Mouse (Mus musculus): ENCODE results near the gene Tmpo. TPM values are rescaled to one million over a fixed set of nuclear protein-coding genes. Genes with fewer than 3 reads are reported as not detected.
A peak's percentile ranks its signal among the peaks of the same experiment; 100 is the strongest.

Gene Tmpo
- polyA plus RNA-seq, 1 experiment from 2014 or later: 111 TPM

DNA sequence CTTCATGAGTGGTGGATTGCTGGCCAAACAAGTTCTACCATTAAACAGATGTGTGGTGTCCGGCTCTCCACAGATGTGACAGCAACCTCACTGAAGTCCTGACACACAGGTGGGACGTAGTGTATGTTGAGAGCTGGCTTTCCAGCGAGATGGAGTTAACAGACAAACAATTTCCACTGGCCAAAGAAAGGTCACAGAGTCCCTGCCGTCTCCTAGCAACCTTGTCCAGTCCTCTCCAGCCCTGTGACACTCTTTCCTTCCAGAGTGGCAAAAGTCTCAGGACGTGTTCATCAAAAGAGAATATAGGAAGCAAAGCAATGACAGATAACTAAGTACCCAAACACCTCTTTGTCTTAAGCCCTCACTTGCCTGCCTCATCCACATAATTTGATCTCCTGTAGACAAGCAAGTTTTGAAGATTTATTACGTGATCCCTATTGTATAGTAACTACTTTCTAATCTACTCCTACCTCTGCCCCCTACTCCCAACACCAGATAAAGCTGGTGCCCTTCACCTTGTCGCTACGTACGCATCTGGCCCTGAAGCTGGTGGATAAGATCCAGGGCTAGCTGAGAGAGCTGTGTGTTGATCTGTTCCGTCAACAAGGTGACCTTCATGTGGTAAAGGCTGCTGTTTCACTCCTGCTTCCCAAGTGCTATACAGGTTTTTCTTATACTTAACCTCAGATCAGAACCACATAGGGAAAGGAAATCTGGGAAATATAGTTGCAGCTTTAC, 54.3 kb downstream of the Tmpo start:
- 74% methylated on average over 10 of the region's 10 CpGs for WGBS
- no peaks in the 10 kb centered on the region for H3K27me3 ChIP-seq
- H3K4me2 ChIP-seq: no peak overlapping the region
- peaks cover 15% of the 10 kb centered on the region for H3K4me1 ChIP-seq (replicated peaks)
- no peaks in the 10 kb centered on the region for H3K9me3 ChIP-seq
- ATAC-seq (ENCODE audit: low read depth): no peak
- peaks cover 3% of the 10 kb centered on the region for H3K36me3 ChIP-seq
- no peak overlapping the region for H3K4me3 ChIP-seq
- H3K27ac ChIP-seq (replicated peaks): no peak overlapping the region
- H3K9ac ChIP-seq: no peak overlapping the region

DNA sequence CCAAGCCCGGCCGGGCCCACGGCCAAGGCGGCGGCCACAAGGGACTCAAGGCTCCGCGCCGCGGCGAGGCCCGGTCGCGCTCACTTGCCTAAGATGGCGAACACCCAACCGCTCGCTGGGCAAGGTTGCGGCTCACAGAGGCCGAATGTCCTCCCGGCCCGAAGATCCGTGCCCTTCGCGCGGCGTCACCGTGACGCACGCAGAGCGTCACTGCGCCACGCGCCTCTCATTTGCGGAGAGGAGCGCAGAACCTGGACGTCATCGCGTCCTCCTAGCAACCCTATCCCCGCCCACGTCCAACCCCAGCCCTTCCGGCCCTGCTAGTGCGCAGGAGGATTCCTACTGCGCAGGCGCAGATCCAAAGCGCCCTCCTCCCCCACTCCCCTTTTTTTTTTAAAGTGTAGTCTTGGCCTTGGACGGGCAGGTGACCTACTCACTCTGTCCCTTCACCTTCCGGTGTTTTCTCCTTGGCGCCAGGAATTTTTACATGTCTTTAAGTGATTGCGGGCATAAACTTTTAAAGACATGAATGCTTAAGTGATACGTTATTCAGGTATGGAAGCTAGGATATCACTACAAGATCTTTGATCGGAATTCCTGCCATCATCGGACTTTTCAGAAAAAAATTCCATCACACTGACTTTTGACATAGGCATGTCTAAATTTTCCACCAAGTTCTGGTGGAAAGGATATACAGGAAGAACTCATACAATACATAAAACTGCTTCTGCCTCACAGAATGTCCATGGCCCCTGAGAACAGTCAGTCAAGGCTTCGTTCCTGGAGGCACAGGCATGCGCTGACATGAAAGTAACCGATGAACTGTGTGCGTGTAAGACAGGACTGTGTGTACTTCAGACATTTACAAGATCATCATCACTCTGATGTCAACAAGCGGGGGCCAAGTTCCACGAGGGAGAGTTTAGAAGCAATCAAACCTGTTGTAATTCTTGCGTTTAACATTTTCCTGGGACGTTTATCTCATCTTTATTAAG, 57.0 kb downstream of the Tmpo start, which contains the start of gene Slc25a3:
TSS of gene Slc25a3 (minus strand) at position 232 of the 995 bp plus-strand sequence.
- WGBS: 14% methylated on average over 59 of the region's 59 CpGs
- Histone ChIP-seq H3K9ac (peak within 1 kb of the TSS; percentile 100), H3K4me2 (peak within 1 kb of the TSS; percentile 67), H3K27me3 (no peaks in the 10 kb centered on the region), H3K36me3 (peaks cover 27% of the 10 kb centered on the region), H3K4me3 (peak within 1 kb of the TSS; percentile 100), H3K27ac (replicated peaks) (peak within 1 kb of the TSS; percentile 95), H3K4me1 (replicated peaks) (peaks cover 24% of the 10 kb centered on the region), H3K9me3 (no peaks in the 10 kb centered on the region)
- peak; percentile 100 for ATAC-seq (ENCODE audit: low read depth)

DNA sequence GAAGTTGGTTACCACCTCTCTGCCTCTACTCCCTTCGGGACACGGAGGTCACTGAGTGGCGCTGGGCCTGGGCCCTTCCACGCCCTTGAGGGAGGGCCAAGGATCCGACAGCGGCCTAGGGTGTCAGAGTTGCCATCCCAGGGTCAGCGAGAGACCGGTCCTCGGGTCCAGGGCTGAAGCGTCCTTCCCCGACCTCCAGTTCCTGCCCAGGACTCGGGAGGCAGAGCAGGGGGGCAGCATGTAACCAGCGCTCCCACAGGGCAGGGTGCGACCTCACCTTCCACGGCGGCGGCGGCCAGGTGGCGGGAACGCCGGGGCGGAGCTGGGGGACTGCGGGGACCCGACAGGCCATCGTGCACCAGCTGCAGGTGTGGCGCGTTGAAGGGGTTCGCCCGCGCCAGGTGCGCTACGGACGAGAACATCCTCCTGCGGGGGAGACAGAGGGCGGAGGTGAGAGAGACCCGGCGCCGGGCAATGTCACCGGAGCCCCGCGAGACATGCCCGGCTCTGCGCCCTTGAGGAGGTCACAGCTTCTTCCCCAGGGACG, 57.8 kb downstream of the Tmpo start:
- WGBS: 1% methylated on average over 44 of the region's 44 CpGs
- Histone ChIP-seq H3K4me1 (replicated peaks) (peaks cover 24% of the 10 kb centered on the region), H3K9me3 (no peaks in the 10 kb centered on the region), H3K36me3 (peaks cover 34% of the 10 kb centered on the region), H3K4me3 (peak overlapping the region; percentile 100), H3K9ac (peak overlapping the region; percentile 100), H3K27ac (replicated peaks) (peak overlapping the region; percentile 95), H3K27me3 (no peaks in the 10 kb centered on the region), H3K4me2 (peak overlapping the region; percentile 67)
- peak; percentile 67 for ATAC-seq (ENCODE audit: low read depth)

DNA sequence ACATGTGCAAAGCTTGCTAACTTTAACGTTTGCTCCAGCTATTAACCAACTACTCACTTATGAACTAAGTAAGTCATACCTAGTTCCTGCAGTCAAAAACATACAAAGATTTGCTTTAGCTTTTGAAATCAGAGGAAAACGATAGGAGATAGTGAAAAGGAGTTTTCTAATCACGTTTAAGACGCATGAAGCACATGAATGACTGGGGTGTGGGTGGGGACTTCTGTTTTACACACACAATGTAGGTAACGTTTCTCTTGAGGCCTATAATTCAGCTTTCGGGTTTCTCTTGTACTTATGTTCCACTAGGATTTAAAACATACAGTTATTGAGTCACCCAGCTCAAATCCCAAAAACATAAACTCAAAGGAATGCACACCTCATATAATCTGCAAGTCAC, 58.5 kb downstream of the Tmpo start:
- ATAC-seq (ENCODE audit: low read depth): no peak
- Histone ChIP-seq H3K9me3 (no peaks in the 10 kb centered on the region), H3K27me3 (no peaks in the 10 kb centered on the region), H3K4me2 (peak overlapping the region; percentile 67), H3K4me1 (replicated peaks) (peaks cover 24% of the 10 kb centered on the region), H3K27ac (replicated peaks) (no peak overlapping the region), H3K36me3 (peaks cover 42% of the 10 kb centered on the region), H3K4me3 (peak overlapping the region; percentile 100), H3K9ac (peak overlapping the region; percentile 100)
- 32% methylated on average over 6 of the region's 6 CpGs for WGBS

DNA sequence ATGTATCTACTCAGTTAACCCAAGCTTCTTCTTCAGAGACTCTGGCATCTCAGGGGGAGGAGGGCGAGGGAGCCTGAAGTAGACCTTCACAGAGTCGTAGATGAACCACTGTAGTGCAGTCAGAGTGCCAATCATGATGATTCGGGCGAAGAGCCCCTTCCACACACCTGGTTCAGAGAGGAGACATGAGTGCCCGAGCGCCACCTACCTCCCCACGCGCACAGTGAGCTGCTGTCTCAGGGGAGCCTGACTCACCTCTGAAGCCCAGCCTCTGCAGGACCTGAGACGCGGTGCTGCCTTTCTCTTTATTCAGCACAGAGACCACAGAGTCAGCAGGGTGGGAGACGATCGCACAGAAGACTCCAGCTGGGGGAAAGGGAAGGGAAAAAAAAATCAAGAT, 64.2 kb downstream of the Tmpo start:
- H3K4me2 ChIP-seq: no peak overlapping the region
- H3K4me1 ChIP-seq (replicated peaks): peaks cover 10% of the 10 kb centered on the region
- no peak overlapping the region for H3K4me3 ChIP-seq
- no peak overlapping the region for H3K9ac ChIP-seq
- no peak for ATAC-seq (ENCODE audit: low read depth)
- WGBS: 92% methylated on average over 12 of the region's 12 CpGs
- H3K36me3 ChIP-seq: peaks cover 93% of the 10 kb centered on the region
- no peak overlapping the region for H3K27ac ChIP-seq (replicated peaks)
- no peaks in the 10 kb centered on the region for H3K9me3 ChIP-seq
- H3K27me3 ChIP-seq: no peaks in the 10 kb centered on the region

DNA sequence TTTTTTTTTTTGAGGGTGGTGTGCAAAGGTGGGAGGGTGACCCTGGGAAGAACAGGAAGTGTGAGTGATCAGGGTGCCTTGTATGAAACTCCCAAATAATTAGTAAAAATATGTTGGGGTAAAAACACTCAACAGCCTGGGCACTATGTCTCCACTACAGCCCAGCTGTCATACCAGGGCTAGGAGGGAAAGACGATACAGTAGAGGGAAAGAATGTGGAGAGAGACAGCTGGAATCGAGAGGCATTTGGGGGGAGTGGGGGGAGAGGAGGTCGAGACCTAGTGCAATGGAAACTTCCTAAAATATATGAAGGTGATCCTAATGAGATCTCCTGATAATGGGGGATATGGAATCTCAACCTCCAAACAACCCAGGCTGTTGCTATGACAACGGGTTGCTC, 71.3 kb downstream of the Tmpo start:
- Histone ChIP-seq H3K4me3 (no peak overlapping the region), H3K27ac (replicated peaks) (no peak overlapping the region), H3K36me3 (peaks cover 38% of the 10 kb centered on the region), H3K9me3 (peaks cover 4% of the 10 kb centered on the region), H3K4me2 (no peak overlapping the region), H3K27me3 (no peaks in the 10 kb centered on the region), H3K4me1 (replicated peaks) (no peaks in the 10 kb centered on the region), H3K9ac (no peak overlapping the region)
- no peak for ATAC-seq (ENCODE audit: low read depth)
- 87% methylated on average over 4 of the region's 4 CpGs for WGBS

DNA sequence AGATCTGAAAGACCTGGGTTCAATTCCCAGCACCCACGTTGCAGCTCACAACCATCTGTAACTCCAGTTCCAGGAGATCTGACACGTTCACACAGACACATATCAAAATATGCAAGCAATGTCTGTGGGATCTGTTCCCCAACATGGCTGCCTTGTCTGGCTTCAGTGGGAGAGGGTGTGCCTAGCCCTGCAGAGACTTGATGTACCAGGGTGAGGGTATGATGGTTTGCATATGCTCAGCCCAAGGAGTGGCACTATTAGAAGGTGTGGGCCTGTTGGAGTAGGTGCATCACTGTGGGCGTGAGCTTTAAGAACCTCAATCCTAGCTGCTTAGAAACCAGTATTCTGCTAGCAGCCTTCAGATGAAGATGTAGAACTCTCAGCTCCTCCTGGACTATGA, 75.1 kb downstream of the Tmpo start:
- 87% methylated on average over 3 of the region's 3 CpGs for WGBS
- H3K9ac ChIP-seq: no peak overlapping the region
- ATAC-seq (ENCODE audit: low read depth): no peak
- peaks cover 17% of the 10 kb centered on the region for H3K36me3 ChIP-seq
- no peaks in the 10 kb centered on the region for H3K4me1 ChIP-seq (replicated peaks)
- H3K4me3 ChIP-seq: no peak overlapping the region
- H3K9me3 ChIP-seq: peaks cover 3% of the 10 kb centered on the region
- H3K27me3 ChIP-seq: no peaks in the 10 kb centered on the region
- no peak overlapping the region for H3K4me2 ChIP-seq
- H3K27ac ChIP-seq (replicated peaks): no peak overlapping the region

DNA sequence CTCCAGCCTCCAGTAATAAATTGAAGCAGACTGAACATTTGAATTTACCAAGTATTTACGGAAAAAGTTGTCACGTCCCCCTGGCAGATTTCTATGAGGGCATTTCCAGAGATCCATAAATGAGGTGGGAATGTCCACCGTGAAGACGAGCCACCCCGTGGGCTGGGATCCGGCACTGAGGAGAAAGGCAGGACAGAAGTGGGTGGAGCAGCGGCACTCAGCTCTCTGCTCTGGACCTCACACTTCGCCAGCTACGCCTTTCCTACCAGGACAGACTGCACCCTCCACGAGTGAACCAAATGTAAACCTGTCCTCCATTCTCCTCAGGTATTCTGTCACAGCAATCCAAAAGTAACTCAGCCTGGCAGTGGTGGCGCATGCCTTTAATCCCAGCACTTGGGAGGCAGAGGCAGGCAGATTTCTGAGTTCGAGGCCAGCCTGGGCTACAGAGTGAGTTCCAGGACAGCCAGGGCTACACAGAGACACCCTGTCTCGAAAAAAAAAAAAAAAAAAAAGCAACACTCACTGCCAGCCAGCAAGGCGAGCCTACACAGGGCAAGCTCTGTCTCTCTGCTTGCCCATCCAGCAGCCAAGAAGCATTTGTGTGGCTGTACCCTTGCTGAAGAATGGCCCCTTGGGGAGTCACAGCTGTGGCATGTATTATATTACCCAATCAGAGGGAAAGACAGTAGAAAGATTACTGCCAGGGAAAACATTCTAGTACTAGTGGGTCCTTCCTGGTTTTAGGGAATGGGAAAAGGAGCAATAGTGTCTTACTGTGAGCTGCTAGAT, 78.1 kb downstream of the Tmpo start:
- peaks cover 15% of the 10 kb centered on the region for H3K36me3 ChIP-seq
- H3K9me3 ChIP-seq: no peaks in the 10 kb centered on the region
- no peak overlapping the region for H3K27ac ChIP-seq (replicated peaks)
- H3K9ac ChIP-seq: no peak overlapping the region
- no peak overlapping the region for H3K4me3 ChIP-seq
- H3K4me2 ChIP-seq: no peak overlapping the region
- WGBS: 91% methylated on average over 13 of the region's 14 CpGs
- no peaks in the 10 kb centered on the region for H3K27me3 ChIP-seq
- ATAC-seq (ENCODE audit: low read depth): no peak
- H3K4me1 ChIP-seq (replicated peaks): no peaks in the 10 kb centered on the region

DNA sequence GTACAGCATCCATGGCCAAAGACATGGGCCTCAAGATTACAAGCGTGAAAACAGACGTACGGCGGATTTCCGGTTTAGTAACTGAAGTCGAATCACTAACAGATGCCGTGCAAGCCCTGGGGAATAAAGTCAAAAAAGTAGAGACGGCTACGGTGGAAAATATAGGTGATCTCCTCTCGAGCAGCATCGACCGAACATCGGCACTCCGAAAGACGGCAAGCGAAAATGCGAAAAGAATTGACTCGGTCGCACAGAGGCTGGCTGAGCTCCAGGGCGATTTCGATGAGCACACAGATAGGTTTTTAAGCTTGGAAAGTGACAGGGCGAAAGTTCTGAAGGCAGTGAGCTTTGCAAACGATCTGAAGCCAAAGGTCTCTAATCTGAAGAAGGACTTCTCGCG, 79.2 kb downstream of the Tmpo start:
- no peak overlapping the region for H3K4me3 ChIP-seq
- H3K9me3 ChIP-seq: no peaks in the 10 kb centered on the region
- WGBS: 92% methylated on average over 25 of the region's 25 CpGs
- ATAC-seq (ENCODE audit: low read depth): no peak
- no peak overlapping the region for H3K9ac ChIP-seq
- H3K27me3 ChIP-seq: no peaks in the 10 kb centered on the region
- no peak overlapping the region for H3K27ac ChIP-seq (replicated peaks)
- H3K4me2 ChIP-seq: no peak overlapping the region
- peaks cover 21% of the 10 kb centered on the region for H3K36me3 ChIP-seq
- no peaks in the 10 kb centered on the region for H3K4me1 ChIP-seq (replicated peaks)

DNA sequence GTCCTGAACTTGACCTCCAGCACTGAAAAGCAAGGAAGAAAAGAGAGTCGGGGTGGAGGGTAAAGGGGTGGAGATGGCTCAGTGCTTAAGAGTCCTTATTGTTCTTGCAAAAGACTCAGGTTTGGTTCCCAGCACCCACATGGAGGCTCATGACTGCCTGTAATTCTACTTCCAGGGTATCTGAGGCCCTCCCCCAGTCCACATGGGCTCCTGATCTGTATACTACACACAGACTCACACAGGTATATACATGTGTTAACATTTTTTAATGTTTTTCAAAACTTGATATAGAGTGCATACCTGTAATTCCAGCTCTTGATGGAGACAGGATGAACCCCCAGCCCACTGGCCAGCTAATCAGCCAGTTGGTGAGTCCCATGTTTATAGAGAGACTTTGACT, 81.0 kb downstream of the Tmpo start:
- H3K27ac ChIP-seq (replicated peaks): no peak overlapping the region
- no peak overlapping the region for H3K4me2 ChIP-seq
- peaks cover 25% of the 10 kb centered on the region for H3K36me3 ChIP-seq
- no peaks in the 10 kb centered on the region for H3K27me3 ChIP-seq
- ATAC-seq (ENCODE audit: low read depth): no peak
- 95% methylated on average over 1 of the region's 1 CpGs for WGBS
- H3K4me3 ChIP-seq: no peak overlapping the region
- no peak overlapping the region for H3K9ac ChIP-seq
- no peaks in the 10 kb centered on the region for H3K9me3 ChIP-seq
- H3K4me1 ChIP-seq (replicated peaks): no peaks in the 10 kb centered on the region

DNA sequence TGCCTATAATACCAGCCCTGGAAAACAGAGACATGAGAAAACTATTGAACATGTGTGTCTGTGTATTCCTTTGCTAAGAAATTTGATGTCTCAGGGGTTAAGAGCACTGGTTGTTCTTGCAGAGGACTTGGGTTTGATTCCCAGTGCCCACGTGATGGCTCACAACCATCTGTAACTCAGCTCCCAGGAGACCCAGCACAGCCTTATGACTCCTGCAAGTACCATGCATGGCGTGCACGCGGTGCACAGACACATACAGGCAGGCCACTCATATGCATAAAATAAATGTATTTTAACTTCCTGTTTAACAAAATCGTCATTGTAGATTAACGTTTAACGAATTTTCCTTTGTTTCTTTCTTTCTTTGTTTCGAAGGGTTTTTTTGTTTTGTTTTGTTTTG, 83.1 kb downstream of the Tmpo start:
- WGBS: 95% methylated on average over 8 of the region's 8 CpGs
- H3K4me1 ChIP-seq (replicated peaks): no peaks in the 10 kb centered on the region
- no peak overlapping the region for H3K4me3 ChIP-seq
- no peaks in the 10 kb centered on the region for H3K27me3 ChIP-seq
- ATAC-seq (ENCODE audit: low read depth): no peak
- no peaks in the 10 kb centered on the region for H3K9me3 ChIP-seq
- no peak overlapping the region for H3K27ac ChIP-seq (replicated peaks)
- H3K4me2 ChIP-seq: no peak overlapping the region
- H3K36me3 ChIP-seq: peaks cover 35% of the 10 kb centered on the region
- no peak overlapping the region for H3K9ac ChIP-seq
